ENCODE assay signal across 23 mouse cellular contexts in genomic region chr15:81128155-81128838, GRCm38 (mm10).
DNase-seq lines count a peak whose midpoint lies in the region; ATAC-seq and TF ChIP-seq lines count a peak whose summit lies in the region.
"Had no signal": no experiment of that assay in that cellular context is flagged by ENCODE, and none has a peak within 500 bp of the region (broad histone marks: within the 10 kb centered on the region; RNA-seq: fewer than 3 reads in every experiment).

No protein-coding gene starts in this region.

- no peaks in the 10 kb centered on the region for H3K9me3 ChIP-seq in heart, embryonic 10.5 days
- no peaks in the 10 kb centered on the region for H3K9me3 ChIP-seq in embryonic facial prominence, embryonic 15.5 days (replicated peaks)
- H3K9me3 ChIP-seq: liver, embryonic 13.5 days; lung, embryonic 15.5 days; neural tube, embryonic 12.5 days had no signal

- H3K27ac ChIP-seq in heart, embryonic 10.5 days = no peak overlapping the region
- no peak overlapping the region for H3K27ac ChIP-seq in embryonic facial prominence, embryonic 15.5 days (replicated peaks)
- H3K27ac ChIP-seq: left cerebral cortex, adult 2 months; liver, embryonic 13.5 days; lung, embryonic 15.5 days; macrophage; neural tube, embryonic 12.5 days had no signal

- H3K9ac ChIP-seq in embryonic facial prominence, embryonic 15.5 days = no peak overlapping the region
- H3K9ac ChIP-seq: liver, embryonic 13.5 days; lung, embryonic 15.5 days; neural tube, embryonic 12.5 days had no signal

- H3K27me3 ChIP-seq in heart, embryonic 10.5 days (ENCODE audit: insufficient read depth, poor library complexity, severe bottlenecking) = no peaks in the 10 kb centered on the region
- no peaks in the 10 kb centered on the region for H3K27me3 ChIP-seq in Patski
- H3K27me3 ChIP-seq in embryonic facial prominence, embryonic 15.5 days = no peaks in the 10 kb centered on the region
- H3K27me3 ChIP-seq: liver, embryonic 13.5 days; lung, embryonic 15.5 days; neural tube, embryonic 12.5 days had no signal

- POLR2A ChIA-PET in Patski (lab: Charles Lee) = no interaction called here

- WGBS in heart, embryonic 10.5 days = 82% methylated on average over 5 of the region's 5 CpGs
- WGBS in embryonic facial prominence, embryonic 15.5 days = 46% methylated on average over 5 of the region's 5 CpGs

- no peak for ATAC-seq in Patski
- peak; percentile 47; the same call in 1 of the 2 replicates for ATAC-seq in embryonic facial prominence, embryonic 15.5 days (ENCODE audit: insufficient number of reproducible peaks, low FRiP score, low TSS enrichment, low read depth)
- ATAC-seq: forebrain, embryonic 16.5 days; hindbrain, embryonic 16.5 days had no signal

- in situ Hi-C loops in Patski (cut with MboI; ENCODE audit: low pct_unique_long_range_greater_than_20kb) = no loop called here

- H3K4me3 ChIP-seq in heart, embryonic 10.5 days = no peak overlapping the region
- no peak overlapping the region for H3K4me3 ChIP-seq in embryonic facial prominence, embryonic 15.5 days (replicated peaks)
- H3K4me3 ChIP-seq: left cerebral cortex, adult 2 months; liver, embryonic 13.5 days; lung, embryonic 15.5 days; neural tube, embryonic 12.5 days had no signal

- peak; percentile 36 for DNase-seq in heart, adult 11 months
- DNase-seq in heart, embryonic 10.5 days (ENCODE audit: low spot score) = no peak
- peak; percentile 35 for DNase-seq in Patski (ENCODE audit: low read depth, low spot score)
- peak; percentile 21 for DNase-seq in kidney, postnatal 14 days
- DNase-seq in lung, postnatal 25 days (ENCODE audit: low spot score) = no peak
- no peak for DNase-seq in spleen, adult 12 weeks (ENCODE audit: low spot score)
- no peak for DNase-seq in thymus, postnatal 4 days
- DNase-seq: B cell, adult 2 months; cerebellum, adult 8-10 months; gastrocnemius, postnatal 10 days; heart, adult 18-20 months; heart, postnatal 36 days; layer of hippocampus, adult 9-11 months; liver, embryonic 13.5 days; thymus, postnatal 36 days had no signal

- H3K36me3 ChIP-seq in heart, embryonic 10.5 days = no peaks in the 10 kb centered on the region
- H3K36me3 ChIP-seq in embryonic facial prominence, embryonic 15.5 days = no peaks in the 10 kb centered on the region
- H3K36me3 ChIP-seq: liver, embryonic 13.5 days; lung, embryonic 15.5 days; neural tube, embryonic 12.5 days had no signal

- TF ChIP-seq CTCF in Patski (IDR thresholded peaks at IDR 0.05) = no peak

- CTCF ChIA-PET in Patski (lab: Charles Lee) = interaction anchor here (0.9 to 1.8 kb wide), 5 partner anchors 8 to 71 kb away, joined by 3 to 4 read pairs (median 3); no protein-coding TSS in a partner anchor

- no peak overlapping the region for H3K4me2 ChIP-seq in embryonic facial prominence, embryonic 15.5 days (replicated peaks)
- H3K4me2 ChIP-seq: liver, embryonic 13.5 days; lung, embryonic 15.5 days; midbrain, embryonic 11.5 days; neural tube, embryonic 12.5 days had no signal

- peaks cover 12% of the 10 kb centered on the region for H3K4me1 ChIP-seq in heart, embryonic 10.5 days
- H3K4me1 ChIP-seq in embryonic facial prominence, embryonic 15.5 days = peaks cover 36% of the 10 kb centered on the region

Comparison
In these comparisons a context has a peak if more than half of its experiments do, and no peak if none do; other contexts are left out.
1. DNase-seq: peak in heart, adult 11 months (single experiment), Patski (single experiment) and kidney, postnatal 14 days (single experiment); none in heart, embryonic 10.5 days (single experiment), lung, postnatal 25 days (single experiment), spleen, adult 12 weeks (single experiment) and thymus, postnatal 4 days (single experiment).